Mouse (Mus musculus): ENCODE results near the gene Zdbf2.

The Zdbf2 gene

DNA sequence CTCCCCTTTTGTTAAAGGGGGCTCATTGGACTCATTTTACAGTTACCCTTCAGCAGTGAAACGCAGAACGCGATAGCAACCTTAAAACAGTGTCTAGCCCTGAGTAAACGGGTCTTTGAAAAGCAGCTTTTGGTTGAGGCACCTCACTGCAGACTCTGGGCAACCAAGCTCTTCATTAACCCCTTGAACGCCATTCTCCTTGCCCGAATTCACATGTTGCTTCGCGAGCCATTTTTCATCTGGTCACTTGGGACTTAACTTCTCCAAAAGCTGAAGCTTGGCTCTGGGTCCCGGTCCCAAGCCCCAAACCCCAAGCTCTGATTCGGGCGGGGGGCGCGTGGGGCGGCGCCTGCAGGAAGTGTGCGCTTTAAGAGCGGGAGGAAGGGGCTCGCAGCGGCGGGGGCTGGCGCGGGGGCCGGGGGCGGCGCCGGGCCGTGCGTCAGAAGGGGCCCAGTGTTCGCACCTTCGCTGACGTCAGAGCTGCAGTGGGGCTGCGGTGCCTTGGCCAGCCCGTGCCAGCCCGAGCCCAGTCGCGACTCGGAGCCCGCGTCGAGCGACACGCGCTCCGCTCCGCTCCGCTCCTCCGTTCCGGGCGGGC, at the start of gene Zdbf2:
Zdbf2 (plus strand) TSS at position 525 of the 598 bp plus-strand sequence.
- no peak for DNase-seq

DNA sequence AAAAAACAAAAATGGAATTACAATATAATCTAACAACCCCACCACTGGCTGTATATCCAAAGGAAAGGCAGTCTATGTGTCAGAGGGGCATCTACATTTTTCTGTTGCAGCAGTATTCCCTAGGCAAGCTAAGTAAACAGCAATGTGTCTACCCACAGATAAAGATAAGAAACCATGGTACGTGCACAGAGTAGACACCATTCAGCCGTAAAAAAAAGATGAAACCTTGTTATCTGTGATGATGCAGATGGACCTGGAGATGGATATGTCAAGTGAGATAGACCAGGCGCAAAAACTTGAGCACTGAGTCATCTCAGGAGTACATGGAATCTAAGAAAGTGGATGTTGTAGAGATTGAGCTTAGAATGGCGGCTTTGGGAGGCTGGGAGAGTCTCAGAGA, 48.1 kb upstream of the Zdbf2 start:
- no peak for DNase-seq

DNA sequence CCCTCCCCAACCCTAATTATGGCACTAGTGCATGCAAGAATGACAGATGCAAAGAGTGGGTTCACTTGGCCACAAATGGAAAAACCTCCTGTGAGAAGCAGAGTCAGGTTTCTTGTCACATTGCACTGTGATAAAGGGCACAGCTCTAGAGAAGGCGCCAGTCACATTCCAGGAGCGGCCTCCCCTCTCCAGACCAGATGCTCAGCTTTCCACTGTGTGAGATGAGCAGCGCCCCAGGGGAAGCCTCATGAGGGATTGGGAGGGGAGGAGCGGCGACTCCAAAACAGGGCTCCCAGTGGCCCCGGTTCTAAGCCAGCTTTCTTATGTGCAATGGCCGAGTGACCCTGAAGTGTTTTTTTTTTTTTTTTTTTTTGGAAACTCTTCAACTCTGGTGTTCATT, 47.2 kb upstream of the Zdbf2 start:
- DNase-seq = no peak

DNA sequence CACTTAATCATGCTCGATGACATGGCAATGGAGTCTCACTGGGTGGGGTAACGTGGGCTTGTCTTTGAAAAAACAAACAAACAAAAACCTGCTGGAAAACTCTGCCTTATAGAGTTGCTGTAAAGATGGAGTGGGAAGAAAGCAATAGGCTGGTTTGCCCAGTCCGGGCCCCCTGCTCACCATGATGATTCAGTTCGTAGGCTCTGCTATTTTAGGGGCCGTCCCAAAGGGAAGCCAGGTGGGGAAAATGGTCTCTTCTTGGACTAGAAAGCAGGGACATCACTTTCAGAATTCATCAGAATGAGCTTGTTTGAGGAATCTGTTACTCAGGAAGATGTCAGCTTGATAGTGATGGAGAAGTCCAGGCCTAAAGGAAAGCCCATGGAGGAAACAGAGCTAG, 45.8 kb upstream of the Zdbf2 start:
- no peak for DNase-seq

DNA sequence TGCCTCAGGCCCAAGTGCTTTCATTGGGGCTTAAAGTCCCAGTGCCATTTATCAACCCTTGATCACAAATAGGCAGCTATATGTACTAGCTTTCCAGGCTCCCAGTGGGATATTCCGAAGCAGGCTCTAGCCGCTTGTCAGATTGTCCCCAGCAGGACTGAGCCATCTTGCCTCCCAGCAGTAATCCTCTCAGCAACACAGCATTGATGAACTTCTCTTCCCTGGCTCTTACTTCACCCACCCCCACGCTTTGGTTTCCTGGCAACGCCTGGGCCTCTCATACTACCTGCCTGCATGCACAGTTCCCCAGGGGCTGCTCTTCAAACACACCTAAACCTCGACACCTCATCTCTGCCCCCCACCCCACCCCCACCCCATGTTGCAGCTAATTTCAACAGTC, 35.7 kb upstream of the Zdbf2 start:
- DNase-seq = no peak

DNA sequence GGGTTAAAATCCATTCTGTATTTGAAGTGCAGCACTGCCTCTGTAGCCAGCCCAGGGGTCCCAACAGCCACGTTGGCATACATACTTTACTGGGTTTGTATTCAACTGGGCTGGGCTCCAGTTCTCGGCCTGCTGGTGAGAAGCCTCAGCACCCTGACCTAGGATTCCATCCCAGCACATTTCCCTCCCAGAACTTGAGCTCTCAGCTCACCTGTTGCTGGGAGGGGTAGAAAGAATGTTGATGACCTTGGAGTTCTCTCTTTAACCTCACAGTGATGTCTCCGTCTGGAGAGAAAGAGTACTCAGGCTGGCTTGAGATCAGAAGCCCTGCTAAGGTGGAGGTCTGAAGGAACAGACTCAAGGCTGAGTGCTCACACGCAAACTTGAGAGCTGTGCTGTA, 33.8 kb upstream of the Zdbf2 start:
- no peak for DNase-seq

DNA sequence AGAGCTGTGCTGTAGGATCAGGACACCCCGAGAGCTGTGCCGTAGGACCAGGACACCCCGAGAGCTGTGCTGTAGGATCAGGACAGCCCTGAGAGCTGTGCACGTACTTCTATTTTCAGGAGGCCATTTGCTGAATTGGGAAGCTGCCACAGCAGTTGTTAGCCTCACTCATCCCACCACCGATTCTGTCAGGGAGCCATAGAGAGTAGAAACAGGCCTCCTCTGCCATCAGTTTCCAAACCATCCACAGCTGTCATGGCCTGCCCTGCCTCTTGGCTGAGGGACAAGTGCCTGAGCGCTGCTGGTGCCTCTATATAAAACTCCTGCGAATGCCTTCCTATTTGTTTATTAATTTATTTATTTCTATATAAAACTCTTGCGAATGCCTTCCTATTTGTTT, 33.3 kb upstream of the Zdbf2 start:
- DNase-seq = no peak

DNA sequence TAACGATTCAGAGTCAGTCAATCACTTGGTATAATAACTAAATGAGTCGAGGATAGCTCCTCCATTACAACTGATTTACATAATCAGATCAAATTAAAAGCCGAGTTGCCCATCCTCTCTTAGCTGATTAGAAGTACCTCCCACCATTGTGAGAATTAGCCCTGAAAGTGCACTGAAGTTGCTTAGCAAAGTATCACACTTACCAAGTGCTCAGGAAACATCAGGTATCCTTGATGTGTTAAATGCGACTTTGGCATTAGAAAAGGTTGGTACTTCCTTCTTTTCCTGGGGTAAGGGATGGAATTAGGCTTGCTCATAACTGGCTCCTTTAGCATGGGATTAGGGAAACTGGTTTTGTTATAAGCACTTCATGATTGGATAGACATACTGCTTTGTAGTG, 29.2 kb upstream of the Zdbf2 start:
- no peak for DNase-seq

DNA sequence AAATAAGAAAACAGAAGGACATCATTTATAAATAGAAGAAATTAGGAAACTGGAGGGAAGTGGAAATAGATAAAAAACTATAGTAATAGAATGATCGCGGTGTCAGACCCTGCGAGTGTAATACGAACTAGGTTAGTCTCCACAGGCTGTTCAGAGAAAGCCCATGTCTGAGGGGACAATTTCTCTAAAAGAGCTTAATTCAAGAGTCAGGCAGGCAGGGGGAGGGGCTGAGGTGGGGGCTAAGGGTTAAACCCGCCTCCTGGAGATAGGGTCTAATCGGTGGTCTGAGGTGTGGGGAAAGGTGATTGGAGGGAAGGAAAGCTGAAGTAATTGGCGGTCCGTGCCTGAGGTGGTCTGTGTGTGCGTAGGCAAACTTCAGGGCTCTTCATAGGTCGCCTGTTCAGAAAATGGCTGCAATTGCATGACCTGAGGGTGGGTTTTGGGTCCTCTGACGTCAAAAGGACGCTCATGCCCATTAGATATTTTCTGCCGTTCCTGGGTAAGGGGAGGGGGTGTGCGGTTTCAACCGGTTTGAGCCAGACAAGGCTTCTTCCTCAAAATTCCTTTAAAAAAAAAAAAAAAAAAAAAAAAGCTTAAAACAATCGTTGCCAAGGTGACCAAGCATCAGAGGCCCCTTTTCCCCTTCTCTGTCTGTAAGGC, 26.1 kb upstream of the Zdbf2 start:
- no peak for DNase-seq

DNA sequence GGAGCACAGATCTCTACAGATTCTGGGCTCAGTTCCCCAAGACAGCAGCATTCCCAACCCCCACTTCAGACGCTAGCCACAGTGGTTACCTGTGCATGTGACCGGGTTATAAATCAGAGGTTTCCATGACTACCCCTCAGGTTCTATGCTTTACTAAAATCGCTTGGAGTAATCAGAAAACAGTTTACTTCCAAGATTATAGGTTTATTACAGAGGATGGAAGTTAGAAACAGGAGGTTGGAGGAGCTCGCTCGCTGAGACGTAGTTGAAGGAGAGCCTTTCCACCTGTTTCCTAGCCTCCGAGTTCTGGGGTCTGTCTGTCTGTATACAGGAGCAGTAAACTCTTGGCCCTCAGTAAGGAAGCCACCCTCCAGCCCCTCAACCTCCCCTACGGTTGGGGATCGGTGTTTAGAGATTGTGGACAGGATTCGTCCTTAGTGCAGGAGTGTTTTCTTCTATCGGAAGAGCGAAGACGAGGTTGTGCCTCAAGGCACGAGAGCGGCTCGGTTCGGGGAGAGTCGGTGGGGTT, 25.2 kb upstream of the Zdbf2 start:
- no peak for DNase-seq

DNA sequence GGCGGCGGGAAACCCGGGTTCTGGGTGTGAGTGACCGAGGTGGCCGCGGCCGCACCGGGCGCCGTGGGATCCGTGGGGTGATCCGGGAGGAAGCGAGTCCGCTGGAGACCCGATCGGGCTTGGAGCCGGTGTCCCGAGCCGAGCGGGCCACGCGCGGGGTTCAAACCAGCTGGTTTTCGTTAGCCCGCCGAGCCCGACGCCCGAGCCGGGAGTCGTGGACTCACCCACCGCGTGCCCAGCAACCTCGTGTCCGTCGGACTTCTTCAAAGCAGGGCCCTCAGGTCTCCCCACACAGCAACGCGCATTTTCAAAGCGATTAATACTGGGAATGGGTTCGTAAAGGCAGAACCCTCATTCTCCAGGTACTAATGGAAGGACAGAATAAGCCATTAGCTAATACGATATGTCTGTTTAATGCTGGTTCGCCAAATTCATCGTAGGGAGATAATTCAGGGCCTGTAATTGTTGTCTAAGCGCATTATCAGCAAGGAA, 24.7 kb upstream of the Zdbf2 start:
- no peak for DNase-seq

DNA sequence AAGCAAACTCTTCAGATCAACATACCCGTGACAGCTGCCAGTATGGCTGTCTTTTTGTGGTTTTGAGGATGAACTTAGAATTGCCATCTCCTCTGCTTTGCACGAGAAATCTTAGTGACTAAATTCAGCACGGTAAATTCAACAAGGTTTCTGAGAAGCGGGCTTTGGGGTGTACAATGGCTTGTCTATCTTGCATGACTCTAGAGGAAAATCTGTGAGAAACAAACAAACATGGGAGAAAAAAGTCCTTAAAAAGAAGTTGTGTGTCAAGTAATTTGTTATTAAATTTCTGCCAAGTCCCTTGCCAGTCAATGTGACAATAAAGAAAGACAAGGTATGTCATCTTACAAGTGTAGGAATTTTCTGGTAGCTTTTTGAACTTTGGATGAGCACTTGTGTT, 23.8 kb upstream of the Zdbf2 start:
- DNase-seq = no peak

DNA sequence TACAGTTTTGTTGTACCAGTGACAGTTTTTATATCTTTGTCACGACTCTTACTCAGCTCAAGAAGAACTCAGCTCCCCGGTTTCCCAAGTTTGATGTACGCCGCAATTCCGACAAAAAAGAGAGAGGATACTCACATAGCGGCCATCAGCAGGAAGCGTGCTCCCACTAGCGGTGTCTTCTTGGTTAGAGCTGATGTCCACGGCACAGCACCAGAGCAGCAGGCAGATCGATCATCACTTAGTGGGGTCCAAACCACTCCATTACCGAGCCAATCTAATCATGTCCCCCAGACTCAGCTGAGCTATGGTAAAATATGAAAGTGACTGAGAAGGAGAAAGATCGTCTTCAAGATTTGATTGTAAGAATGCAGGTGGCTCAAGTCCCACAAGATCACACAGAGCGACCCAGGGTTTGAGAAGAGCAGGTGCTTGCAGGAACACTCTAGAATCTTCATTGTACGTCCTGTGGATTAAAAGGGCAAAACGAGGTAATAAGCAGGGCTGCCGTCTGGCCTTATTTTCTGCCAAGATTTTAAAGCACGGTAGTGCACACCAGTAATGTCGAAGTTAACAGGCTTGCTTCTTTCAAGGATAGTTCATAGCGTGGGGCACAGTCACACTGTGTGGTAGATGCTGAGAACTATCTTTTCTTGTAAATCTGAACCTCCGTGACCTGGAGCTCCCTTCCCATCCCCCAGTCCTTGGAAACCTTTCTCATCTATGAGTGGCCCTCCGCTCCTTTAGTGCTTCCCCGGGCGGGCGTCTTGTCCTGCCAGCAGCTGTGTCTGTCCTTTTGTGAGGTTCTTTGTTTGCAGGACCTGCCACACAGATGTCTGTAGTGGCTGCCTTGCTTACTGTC, 20.5 kb upstream of the Zdbf2 start:
- DNase-seq = no peak

DNA sequence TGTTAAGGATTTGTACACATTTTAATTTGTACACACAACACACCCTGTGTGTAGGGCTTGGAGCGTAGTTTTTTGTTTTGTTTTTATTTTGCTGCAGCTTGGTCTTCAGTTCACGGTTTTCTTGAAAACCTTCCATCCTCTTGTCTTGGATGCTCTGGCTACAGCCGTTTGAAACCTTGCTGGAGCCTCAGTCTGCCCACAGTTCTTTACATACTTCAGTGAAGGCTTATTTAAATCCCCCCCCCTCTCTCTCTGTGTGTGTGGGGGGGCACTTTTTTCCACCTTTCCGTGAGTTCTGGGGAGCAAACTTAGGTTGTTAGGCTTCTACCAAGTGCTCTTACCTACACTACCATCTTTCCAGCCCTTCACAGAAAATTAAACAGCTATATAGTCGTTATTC, 19.8 kb upstream of the Zdbf2 start:
- DNase-seq = no peak

DNA sequence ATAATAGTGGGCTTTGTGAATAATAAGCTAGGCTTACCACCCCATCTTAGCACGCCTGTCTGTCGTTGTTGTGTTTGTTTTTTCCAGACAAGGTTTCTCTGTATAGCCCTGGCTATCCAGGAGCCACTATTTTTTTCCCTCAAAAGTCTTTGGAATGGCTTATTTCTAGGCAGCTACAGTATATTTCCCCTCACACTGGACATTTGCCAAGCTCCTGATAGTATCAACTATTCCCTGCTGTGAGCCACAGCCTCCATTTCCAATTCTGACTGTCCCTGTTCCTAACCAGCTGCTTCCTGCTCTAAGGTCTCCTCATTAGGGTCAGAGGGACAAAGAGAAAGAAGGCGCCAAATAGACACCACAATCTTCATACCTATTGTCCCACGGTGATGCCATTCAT, 18.0 kb upstream of the Zdbf2 start:
- no peak for DNase-seq

DNA sequence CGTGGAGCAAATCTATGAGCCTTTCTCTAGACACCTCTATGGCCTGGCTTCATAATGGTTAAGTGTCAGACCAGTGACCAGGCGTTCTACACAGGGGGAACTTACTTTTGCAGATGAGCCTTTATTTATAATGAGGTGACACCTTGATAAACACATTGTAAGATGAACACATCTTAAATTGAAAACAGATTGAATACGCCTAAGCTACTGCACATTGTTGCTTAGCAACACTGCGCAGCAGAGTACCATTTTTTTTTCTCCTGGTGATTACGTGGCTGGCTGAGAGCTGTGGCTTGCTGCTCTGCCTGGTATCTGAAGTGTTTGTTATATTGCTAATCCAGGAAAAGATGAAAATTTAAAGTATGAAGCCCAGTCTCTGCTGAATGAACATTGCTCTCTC, 17.0 kb upstream of the Zdbf2 start:
- DNase-seq = no peak

DNA sequence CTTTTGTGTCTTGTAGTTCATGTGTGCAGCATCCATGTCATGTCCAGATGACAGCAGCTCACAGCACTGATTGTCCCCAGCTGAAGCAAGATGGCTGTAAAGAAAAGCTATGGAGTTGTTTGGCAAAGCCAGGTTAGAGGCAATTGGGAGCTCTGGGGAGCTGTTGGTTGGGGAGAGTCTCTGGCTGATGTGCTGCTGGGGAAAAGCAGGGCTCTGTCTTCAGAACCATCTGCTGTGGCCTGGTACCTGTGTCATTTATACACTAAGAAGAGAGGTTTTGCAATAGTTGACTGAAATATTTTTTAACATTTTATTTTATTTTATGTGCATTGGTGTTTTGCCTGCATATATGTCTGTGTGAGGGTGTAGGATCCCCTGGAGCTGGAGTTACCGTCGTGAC, 14.6 kb upstream of the Zdbf2 start:
- no peak for DNase-seq

DNA sequence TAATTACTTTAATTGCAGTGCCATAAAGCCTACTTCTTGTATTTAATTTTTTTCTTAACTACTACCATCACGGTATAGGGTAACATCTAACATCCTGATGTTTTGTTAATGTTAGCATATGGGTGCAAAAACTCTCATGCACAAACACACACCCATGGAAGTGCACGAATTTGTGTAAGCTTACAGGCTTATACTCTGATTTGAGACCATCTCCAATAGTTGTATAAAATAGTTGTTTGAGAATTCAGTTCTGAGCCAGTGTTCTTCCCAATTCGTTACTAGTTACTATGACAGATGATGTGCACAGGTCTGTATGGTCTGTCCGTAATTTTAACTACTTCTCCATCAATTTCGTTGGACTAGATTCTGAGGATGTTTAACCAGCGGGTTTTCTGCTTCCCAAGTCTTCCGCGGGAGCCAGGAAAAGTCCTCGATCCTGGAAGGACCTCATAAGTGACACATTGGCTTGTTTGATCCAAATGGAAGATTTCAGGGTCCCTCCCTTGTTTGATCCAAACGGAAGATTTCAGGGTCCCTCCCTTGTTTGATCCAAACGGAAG, 13.7 kb upstream of the Zdbf2 start:
- no peak for DNase-seq

DNA sequence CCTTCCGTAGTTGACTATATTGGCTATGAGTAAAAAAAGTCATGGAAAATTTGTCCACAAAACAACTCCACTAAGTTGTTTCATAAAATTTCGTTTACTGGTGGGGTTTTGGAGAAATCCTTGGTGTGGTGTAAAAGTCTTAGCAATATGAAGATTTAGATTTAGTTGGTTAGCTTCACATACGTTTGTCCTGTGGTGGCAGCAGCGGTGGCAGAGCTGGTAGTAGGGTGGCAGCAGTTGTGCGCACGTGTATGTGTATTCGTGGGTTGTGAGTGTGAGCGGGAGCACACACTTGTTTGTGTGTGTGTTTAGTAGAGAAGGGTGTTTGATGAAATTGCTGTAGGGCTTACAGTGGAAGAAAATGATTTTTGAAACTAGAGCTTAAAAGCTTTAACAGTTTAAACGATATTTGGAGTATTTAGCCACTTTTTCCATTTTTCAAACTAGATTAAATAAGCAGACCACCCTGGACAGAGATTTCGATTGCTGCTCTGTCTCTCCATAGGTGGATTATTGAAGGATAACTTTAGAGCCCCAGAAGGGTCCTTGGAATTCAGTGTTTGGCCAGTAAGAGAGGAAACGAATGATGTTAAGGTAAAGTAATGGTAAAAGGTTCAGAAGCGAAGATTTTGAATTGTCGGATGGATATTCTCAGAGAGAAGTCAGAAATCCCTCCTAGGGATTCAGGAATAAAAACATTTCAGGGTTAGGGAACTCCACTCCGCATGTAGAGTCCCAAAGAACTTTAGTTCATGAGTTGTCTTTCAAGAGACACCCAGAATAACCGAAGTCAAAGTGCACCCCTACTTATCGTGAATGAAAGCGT, 12.9 kb upstream of the Zdbf2 start:
- DNase-seq = no peak

DNA sequence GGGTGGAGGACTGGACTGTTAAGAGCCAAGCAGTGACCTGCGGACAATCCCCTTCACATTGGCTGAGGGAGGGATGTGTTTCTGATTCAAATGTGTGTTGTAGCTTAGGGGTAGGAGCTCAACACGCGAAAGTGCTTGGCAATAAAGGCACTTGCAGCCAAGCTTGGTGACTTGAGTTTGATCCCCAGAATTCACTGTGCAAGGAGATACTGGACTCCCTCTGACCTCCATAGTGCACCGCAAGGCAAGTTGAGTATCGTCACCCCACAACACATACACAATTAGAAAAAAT, 12.4 kb upstream of the Zdbf2 start:
- DNase-seq = no peak

DNA sequence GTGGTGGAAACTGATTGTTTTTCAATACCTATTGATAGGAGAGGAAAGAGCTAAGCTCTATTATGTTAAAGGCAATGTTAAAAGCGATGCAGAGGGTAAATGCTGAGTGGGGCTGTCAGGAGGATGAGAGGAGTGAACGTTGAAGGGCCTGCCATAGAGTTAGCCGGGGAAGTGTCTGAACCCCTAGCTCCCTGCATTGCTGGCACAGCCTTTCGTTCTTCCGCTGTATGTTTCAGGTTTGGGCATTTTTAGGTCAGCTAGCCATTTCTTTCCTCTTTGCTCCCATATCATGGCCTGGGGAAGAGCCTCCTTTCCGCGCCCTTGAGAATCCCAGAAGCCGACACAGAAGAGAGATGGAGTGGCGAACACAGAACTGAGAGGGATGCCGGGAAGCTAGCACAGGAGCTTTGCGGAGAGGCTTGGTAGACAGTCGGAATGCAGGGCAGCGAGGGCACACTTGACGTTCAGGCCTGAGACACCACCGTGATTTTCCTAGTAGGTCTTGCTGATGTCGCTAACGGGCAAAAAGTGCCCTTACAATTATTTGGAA, 11.9 kb upstream of the Zdbf2 start:
- DNase-seq = no peak

DNA sequence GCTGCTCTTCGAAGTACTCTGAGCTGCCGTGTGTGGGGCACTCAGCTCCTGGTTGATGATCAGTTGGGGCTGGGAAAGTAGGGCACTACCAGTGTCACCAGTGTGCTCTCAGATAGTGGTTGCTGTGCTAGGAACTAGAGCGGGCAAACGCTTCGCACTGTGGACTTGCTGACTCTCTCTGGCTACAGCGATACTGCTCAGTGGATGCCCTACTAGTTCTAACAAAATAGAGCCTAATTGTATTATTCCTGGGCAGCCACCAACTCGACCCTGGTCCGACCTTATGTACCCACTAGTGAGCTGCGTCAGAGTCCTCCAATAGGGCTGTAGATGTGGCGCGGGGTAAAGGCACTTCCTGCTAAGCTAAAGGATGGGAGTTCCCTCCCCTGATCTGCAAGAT, 9.4 kb upstream of the Zdbf2 start:
- no peak for DNase-seq

DNA sequence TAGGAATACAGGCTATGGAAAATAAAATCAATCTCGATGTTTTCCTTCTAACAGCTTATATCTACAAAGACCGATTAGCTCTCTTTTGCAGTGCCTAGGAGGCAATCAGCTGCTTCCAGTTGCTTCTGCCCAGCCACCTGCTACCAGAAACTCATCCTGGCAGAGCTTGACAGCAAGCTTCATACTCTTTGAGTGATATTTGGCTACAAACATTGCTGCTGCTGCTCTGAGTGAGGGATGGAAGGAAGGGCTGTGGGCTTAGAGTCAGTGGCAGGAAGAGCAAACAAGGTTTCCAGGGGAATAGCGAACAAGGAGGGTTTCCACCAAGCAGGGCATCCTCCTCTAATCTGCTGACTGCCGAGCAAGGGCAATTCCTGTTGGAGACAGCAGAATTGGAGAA, 7.6 kb upstream of the Zdbf2 start:
- no peak for DNase-seq
